Mouse (Mus musculus): ENCODE measurements around the gene Tepp. TPM values are rescaled to one million over a fixed set of nuclear protein-coding genes. Genes with fewer than 3 reads are reported as not detected.

Gene Tepp
- polyA plus RNA-seq, 1 experiment from 2014 or later = 0.83 TPM

DNA sequence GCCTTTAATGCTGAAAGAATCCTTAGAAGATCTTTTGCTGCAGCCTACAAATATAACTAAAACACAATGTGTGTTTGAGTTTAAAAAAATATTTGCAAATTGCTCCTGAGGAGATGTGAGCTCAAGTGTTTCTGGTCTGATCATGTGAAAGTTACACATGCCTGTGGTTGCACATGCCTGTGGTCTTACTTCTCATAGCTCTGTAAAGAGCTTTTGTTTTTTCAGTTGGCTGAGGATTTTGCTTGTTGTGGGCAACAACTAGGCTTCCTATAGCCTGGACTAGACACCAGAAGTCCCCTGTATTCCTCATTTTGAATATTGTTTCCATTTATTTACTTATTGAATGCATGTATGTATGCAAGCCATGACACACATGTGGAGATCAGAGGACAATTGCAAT lies 26.0 kb downstream of the Tepp start:
- Histone ChIP-seq H3K27me3 (ENCODE audit: control insufficient read depth, insufficient read depth, low read length) (no peaks in the 10 kb centered on the region), H3K4me3 (replicated peaks; ENCODE audit: low read depth, low read length) (no peak overlapping the region), H3K9me3 (ENCODE audit: control insufficient read depth, low read length) (no peaks in the 10 kb centered on the region), H3K4me1 (ENCODE audit: control insufficient read depth, insufficient read depth, low read length) (peaks cover 7% of the 10 kb centered on the region; the same call in 1 of the 2 replicates), H3K4me2 (ENCODE audit: low read length) (no peak overlapping the region), H3K36me3 (ENCODE audit: control insufficient read depth, insufficient read depth, low read length) (peaks cover 27% of the 10 kb centered on the region), H3K27ac (replicated peaks; ENCODE audit: low read depth, low read length) (no peak overlapping the region), H3K9ac (replicated peaks; ENCODE audit: low read length) (no peak overlapping the region)
- ATAC-seq (ENCODE audit: low FRiP score, low TSS enrichment) (no peak), DNase-seq (no peak)

DNA sequence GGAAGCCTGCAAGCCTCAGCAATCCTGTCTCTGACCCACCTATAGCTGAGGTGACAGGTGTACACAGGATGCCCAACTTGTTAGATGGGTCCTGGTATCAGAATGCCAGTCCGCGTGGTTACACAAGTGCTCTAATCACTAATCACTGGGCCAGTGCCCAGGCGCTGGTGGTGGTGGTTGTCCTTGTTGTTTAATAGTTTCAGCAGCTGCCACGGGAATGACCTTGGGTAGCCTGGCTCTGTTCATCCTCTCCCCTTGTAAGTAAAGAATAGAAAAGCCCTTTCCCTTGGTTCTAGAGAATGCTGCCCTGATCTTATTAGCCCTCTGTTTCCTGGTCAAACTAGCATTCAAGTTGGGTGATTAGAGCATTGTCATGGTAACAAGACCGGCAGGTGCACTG lies 31.4 kb downstream of the Tepp start:
- no peak overlapping the region for H3K4me2 ChIP-seq (ENCODE audit: low read length)
- H3K27ac ChIP-seq (replicated peaks; ENCODE audit: low read depth, low read length) = no peak overlapping the region
- no peak overlapping the region for H3K4me3 ChIP-seq (replicated peaks; ENCODE audit: low read depth, low read length)
- WGBS = 69% methylated on average over 5 of the region's 5 CpGs
- ATAC-seq (ENCODE audit: low FRiP score, low TSS enrichment) (no peak), DNase-seq (no peak)
- no peaks in the 10 kb centered on the region for H3K9me3 ChIP-seq (ENCODE audit: control insufficient read depth, low read length)
- H3K36me3 ChIP-seq (ENCODE audit: control insufficient read depth, insufficient read depth, low read length) = peaks cover 48% of the 10 kb centered on the region
- no peaks in the 10 kb centered on the region for H3K4me1 ChIP-seq (ENCODE audit: control insufficient read depth, insufficient read depth, low read length)
- no peaks in the 10 kb centered on the region for H3K27me3 ChIP-seq (ENCODE audit: control insufficient read depth, insufficient read depth, low read length)
- no peak overlapping the region for H3K9ac ChIP-seq (replicated peaks; ENCODE audit: low read length)

DNA sequence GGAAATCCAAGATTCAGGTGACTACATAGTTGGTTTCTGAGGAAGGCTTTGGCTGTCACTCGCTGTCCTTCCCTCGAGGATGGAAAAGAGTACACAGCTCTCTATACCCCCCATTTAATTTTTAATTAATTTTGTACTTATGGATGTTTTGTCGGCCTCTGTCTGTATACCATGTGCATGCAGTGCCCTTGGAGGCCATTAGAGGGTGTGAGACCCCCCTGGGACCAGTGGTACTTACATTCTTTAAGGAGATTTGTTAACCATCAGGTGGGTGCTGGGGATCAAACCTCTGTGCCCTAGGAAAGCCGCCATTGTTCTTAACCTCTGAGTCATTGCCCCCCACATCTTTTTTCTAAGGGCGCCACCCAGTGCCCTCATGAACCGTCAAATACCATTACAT lies 34.3 kb downstream of the Tepp start:
- WGBS = 78% methylated on average over 6 of the region's 6 CpGs
- no peak for ATAC-seq (ENCODE audit: low FRiP score, low TSS enrichment)

DNA sequence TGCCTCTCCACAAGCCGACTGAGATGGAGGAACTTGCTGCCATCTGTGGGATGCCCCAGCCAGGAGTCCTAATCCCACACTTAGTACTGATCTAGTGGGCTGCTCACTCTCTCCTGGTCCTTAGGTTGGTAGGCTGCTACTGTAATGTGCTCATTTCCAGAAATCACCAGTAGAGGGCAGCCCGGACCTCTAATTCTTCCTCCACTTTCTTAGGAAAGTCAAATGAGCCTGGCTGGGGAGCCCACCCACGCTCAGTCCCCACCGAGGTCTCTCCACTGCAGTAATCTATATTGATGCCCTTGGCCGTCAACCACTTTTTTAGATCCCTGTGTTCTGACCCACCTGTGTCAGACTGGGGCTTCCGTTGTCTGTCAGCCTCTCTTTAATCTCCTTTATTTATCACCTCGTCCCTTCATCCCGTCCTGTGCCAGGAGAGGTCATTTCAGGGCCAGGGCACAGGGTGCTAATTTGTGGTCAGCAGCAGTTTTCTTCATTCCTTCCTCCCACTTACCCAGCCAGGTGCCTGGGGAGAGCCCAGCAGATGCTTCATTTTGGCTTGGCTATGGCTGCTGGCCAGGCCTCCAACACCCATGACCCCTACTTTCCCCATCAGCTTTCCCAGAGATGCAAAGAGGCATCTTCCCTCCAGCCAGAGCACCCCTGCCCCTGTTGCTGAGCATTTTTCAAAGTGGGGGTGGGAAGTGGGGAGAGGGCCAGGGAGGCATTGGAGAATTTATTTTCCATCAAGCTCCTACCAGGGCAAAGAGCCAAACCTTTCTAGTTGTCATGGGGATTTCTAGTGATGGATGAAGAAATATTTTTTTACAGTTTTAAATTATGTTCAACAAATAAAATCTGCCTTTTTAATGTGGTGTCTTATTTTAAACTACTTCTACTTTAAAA lies 36.5 kb downstream of the Tepp start:
- no peaks in the 10 kb centered on the region for H3K9me3 ChIP-seq (ENCODE audit: control insufficient read depth, low read length)
- H3K4me1 ChIP-seq (ENCODE audit: control insufficient read depth, insufficient read depth, low read length) = 0 out of 2 replicates have a peak, but pooled peaks cover 6% of the 10 kb centered on the region
- peak; percentile 91 for DNase-seq
- H3K4me2 ChIP-seq (ENCODE audit: low read length) = no peak overlapping the region
- no peak overlapping the region for H3K27ac ChIP-seq (replicated peaks; ENCODE audit: low read depth, low read length)
- H3K9ac ChIP-seq (replicated peaks; ENCODE audit: low read length) = no peak overlapping the region
- peak; percentile 51; the same call in 1 of the 2 replicates for ATAC-seq (ENCODE audit: low FRiP score, low TSS enrichment)
- H3K36me3 ChIP-seq (ENCODE audit: control insufficient read depth, insufficient read depth, low read length) = peaks cover 21% of the 10 kb centered on the region
- no peak overlapping the region for H3K4me3 ChIP-seq (replicated peaks; ENCODE audit: low read depth, low read length)
- no peaks in the 10 kb centered on the region for H3K27me3 ChIP-seq (ENCODE audit: control insufficient read depth, insufficient read depth, low read length)
- WGBS = 32% methylated on average over 8 of the region's 8 CpGs

More for the DNA sequence above, 34.3 kb downstream of the Tepp start:
- H3K9me3 ChIP-seq (ENCODE audit: control insufficient read depth, low read length) = no peaks in the 10 kb centered on the region
- no peaks in the 10 kb centered on the region for H3K4me1 ChIP-seq (ENCODE audit: control insufficient read depth, insufficient read depth, low read length)
- H3K36me3 ChIP-seq (ENCODE audit: control insufficient read depth, insufficient read depth, low read length) = peaks cover 29% of the 10 kb centered on the region
- no peak for DNase-seq
- no peak overlapping the region for H3K27ac ChIP-seq (replicated peaks; ENCODE audit: low read depth, low read length)
- no peak overlapping the region for H3K9ac ChIP-seq (replicated peaks; ENCODE audit: low read length)
- no peaks in the 10 kb centered on the region for H3K27me3 ChIP-seq (ENCODE audit: control insufficient read depth, insufficient read depth, low read length)
- H3K4me2 ChIP-seq (ENCODE audit: low read length) = no peak overlapping the region
- no peak overlapping the region for H3K4me3 ChIP-seq (replicated peaks; ENCODE audit: low read depth, low read length)

DNA sequence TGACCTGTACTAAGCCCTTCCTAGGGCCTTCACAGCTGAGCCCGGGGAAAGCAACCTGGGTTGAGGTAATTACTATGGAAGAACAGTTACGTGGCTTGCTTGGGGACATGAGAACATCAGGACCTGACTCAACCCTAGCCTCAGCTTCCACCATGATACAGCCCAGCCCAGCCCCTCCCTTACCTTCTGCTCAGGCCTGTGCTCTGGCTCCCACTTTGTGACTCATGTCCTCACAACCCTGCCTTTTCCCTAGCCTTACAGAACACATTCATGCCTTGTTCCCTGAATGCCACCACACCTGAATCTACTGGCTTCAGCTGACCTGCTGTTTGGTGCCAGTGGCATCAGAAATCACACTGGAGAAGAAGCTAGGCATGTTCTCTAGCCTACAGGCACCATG lies 38.0 kb downstream of the Tepp start:
- Histone ChIP-seq H3K27ac (replicated peaks; ENCODE audit: low read depth, low read length) (no peak overlapping the region), H3K27me3 (ENCODE audit: control insufficient read depth, insufficient read depth, low read length) (no peaks in the 10 kb centered on the region), H3K9me3 (ENCODE audit: control insufficient read depth, low read length) (no peaks in the 10 kb centered on the region), H3K4me2 (ENCODE audit: low read length) (no peak overlapping the region), H3K36me3 (ENCODE audit: control insufficient read depth, insufficient read depth, low read length) (peaks cover 17% of the 10 kb centered on the region), H3K4me1 (ENCODE audit: control insufficient read depth, insufficient read depth, low read length) (peaks cover 9% of the 10 kb centered on the region), H3K9ac (replicated peaks; ENCODE audit: low read length) (no peak overlapping the region), H3K4me3 (replicated peaks; ENCODE audit: low read depth, low read length) (no peak overlapping the region)
- 87% methylated on average over 2 of the region's 2 CpGs for WGBS
- no peak for ATAC-seq (ENCODE audit: low FRiP score, low TSS enrichment)
- no peak for DNase-seq

DNA sequence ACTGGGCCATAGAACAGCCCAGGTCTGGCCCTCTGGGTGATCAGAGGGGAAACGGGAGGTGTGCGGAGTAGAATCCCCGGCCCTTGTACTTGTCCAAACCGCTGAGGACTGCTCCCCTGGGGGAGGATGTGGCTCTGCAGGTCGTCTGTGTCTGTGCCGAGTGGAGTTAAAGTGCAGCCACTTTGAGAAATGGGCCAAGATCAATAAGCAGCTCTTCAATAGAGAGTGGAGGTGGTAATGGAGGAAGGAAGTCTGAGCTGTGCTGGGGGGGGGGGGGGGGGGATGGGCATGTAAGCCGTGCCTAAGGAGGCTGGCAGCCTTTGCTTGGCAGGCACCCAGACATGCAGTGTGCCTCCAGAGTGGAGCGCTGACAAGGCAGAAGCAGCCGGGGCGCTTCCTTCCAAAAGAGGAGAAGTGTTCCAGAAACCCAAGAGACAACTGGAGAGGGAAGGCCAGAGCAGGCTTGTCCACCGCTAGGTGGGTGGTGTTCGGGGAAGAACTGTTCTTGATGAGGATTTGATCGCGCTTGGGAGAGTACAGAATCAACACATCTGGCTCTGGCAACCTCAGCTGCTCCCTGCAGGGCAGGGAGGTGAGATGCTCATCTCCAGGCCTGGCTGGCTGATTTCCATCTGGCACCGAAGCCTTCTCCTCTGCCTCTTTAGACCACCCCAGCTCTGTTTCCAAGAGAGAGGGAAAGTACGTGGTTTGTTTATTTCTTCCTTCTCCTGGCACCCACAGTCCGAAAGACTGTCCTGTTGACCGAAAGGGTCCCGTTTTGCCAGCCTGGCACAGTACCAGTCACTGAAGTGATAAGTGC lies 38.7 kb downstream of the Tepp start:
- Histone ChIP-seq H3K27me3 (ENCODE audit: control insufficient read depth, insufficient read depth, low read length) (no peaks in the 10 kb centered on the region), H3K4me2 (ENCODE audit: low read length) (no peak overlapping the region), H3K4me1 (ENCODE audit: control insufficient read depth, insufficient read depth, low read length) (peaks cover 16% of the 10 kb centered on the region), H3K27ac (replicated peaks; ENCODE audit: low read depth, low read length) (no peak overlapping the region), H3K9ac (replicated peaks; ENCODE audit: low read length) (no peak overlapping the region), H3K36me3 (ENCODE audit: control insufficient read depth, insufficient read depth, low read length) (peaks cover 11% of the 10 kb centered on the region), H3K4me3 (replicated peaks; ENCODE audit: low read depth, low read length) (no peak overlapping the region), H3K9me3 (ENCODE audit: control insufficient read depth, low read length) (no peaks in the 10 kb centered on the region)
- WGBS = 58% methylated on average over 19 of the region's 19 CpGs
- DNase-seq (peak; percentile 73), ATAC-seq (ENCODE audit: low FRiP score, low TSS enrichment) (no peak)

DNA sequence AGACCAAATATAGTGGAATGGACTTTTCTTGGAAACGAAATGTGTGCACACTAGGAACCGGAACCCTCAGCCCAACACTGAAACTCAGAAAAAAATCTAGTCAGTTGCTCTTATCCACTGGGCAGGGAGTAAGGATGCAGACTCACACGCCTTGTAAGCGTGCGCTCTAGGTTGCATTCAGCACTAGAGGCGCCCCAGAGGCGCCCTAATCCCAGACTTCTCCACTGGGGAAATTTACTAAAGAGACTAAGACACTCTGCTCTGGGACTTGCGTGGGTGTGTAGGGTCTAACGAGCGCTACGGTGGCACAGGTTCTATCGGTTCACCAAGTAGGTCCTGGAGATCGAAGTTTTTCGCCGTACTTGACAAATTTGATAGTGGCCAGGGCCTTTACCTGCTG lies 41.1 kb downstream of the Tepp start:
- 2% methylated on average over 15 of the region's 15 CpGs for WGBS
- DNase-seq = peak; percentile 82
- H3K4me3 ChIP-seq (replicated peaks; ENCODE audit: low read depth, low read length) = peak overlapping the region; percentile 83
- no peak for ATAC-seq (ENCODE audit: low FRiP score, low TSS enrichment)
- peak overlapping the region; percentile 90 for H3K4me2 ChIP-seq (ENCODE audit: low read length)
- peaks cover 24% of the 10 kb centered on the region for H3K4me1 ChIP-seq (ENCODE audit: control insufficient read depth, insufficient read depth, low read length)
- no peaks in the 10 kb centered on the region for H3K27me3 ChIP-seq (ENCODE audit: control insufficient read depth, insufficient read depth, low read length)
- peak overlapping the region; percentile 81; the same call in 1 of the 2 replicates for H3K9ac ChIP-seq (replicated peaks; ENCODE audit: low read length)
- no peaks in the 10 kb centered on the region for H3K36me3 ChIP-seq (ENCODE audit: control insufficient read depth, insufficient read depth, low read length)
- 0 out of 2 replicates have a peak overlapping the region, but pooled peaks have one; percentile 89 for H3K27ac ChIP-seq (replicated peaks; ENCODE audit: low read depth, low read length)
- no peaks in the 10 kb centered on the region for H3K9me3 ChIP-seq (ENCODE audit: control insufficient read depth, low read length)

DNA sequence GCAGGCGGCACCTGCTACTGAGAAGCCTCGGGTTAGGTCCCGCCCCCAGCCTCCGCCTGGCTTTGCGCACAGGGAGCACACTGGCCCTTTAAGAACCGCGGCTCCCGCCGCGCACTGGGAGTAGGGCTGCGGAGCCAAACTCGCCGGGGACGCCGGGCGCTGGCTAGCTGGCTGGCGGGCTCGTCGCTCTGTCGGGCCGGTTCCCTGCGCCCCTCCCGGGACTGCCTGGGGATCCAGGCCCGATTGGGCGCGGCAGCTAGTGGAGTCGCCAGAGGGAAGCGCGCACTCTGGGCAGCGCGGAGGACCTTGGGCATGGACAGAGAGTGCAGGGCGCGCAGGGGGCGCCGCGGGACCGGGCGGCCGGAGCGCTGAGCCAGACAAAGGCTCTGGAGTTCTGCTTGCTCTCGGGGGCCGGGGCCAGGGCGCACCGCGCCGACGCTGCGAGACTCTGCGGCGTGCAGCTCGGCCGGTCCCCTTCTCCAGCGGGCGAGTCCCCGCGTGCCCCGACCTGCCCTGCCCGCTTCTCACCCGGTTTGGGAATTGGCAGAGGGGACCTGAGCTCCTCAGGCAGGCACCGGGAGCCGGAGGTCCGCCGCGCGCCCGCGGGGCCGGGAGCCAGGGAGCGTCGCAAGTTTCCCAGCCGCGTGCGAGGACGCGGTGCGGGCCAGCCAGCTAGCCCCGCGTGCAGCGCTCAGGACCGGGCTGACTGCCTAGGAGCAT lies 41.9 kb downstream of the Tepp start, which contains the start of gene Mmp15:
Gene Mmp15 (plus strand): TSS at position 118 of the 720 bp plus-strand sequence.
- H3K4me1 ChIP-seq (ENCODE audit: control insufficient read depth, insufficient read depth, low read length) = peaks cover 24% of the 10 kb centered on the region
- peak; percentile 89 for DNase-seq

More for the DNA sequence above, 41.9 kb downstream of the Tepp start, which contains the start of gene Mmp15:
- peak within 1 kb of the TSS; percentile 89 for H3K27ac ChIP-seq (replicated peaks; ENCODE audit: low read depth, low read length)
- H3K9ac ChIP-seq (replicated peaks; ENCODE audit: low read length) = peak within 1 kb of the TSS; percentile 81
- peak; percentile 69; the same call in 1 of the 2 replicates for ATAC-seq (ENCODE audit: low FRiP score, low TSS enrichment)
- no peaks in the 10 kb centered on the region for H3K36me3 ChIP-seq (ENCODE audit: control insufficient read depth, insufficient read depth, low read length)
- H3K4me3 ChIP-seq (replicated peaks; ENCODE audit: low read depth, low read length) = peak within 1 kb of the TSS; percentile 83
- no peaks in the 10 kb centered on the region for H3K9me3 ChIP-seq (ENCODE audit: control insufficient read depth, low read length)
- WGBS = under 1% methylated on average over 79 of the region's 80 CpGs
- H3K4me2 ChIP-seq (ENCODE audit: low read length) = peak within 1 kb of the TSS; percentile 90
- H3K27me3 ChIP-seq (ENCODE audit: control insufficient read depth, insufficient read depth, low read length) = no peaks in the 10 kb centered on the region
